Mouse (Mus musculus) liver, embryonic 12.5 days (tissue): Measurements from ENCODE around the gene Cabp2. TPM values are rescaled to one million over a fixed set of nuclear protein-coding genes. Genes with fewer than 3 reads are reported as not detected.
"Not testable (repeated sequence)": the region's sequence is repeated elsewhere in the genome, so short reads cannot be mapped to it uniquely, and the experiment has no call there.

Source experiments
- ATAC-seq: fragments of 200-750 bp; cut with Nextera tagmentation; 2 replicates; pipeline ENCODE4 v1.8.0; 2017; ENCODE audit warnings: moderate number of reproducible peaks, mild to moderate bottlenecking, moderate library complexity
- H3K27ac ChIP-seq: fragments of 300-500 bp; sonication (generic); 2 replicates; pipeline ENCODE4 v1.5.1; 2016; ENCODE audit warnings: mild to moderate bottlenecking
- H3K27me3 ChIP-seq: fragments of 300-500 bp; sonication (generic); replicated peaks from 2 replicates; pipeline ENCODE4 v1.6.1; 2016; ENCODE audit warnings: mild to moderate bottlenecking, moderate library complexity
- H3K36me3 ChIP-seq: fragments of 300-500 bp; sonication (generic); 2 replicates; pipeline ENCODE4 v1.6.1; 2016; ENCODE audit warnings: mild to moderate bottlenecking, moderate library complexity
- H3K4me1 ChIP-seq: fragments of 300-500 bp; sonication (generic); 2 replicates; pipeline ENCODE4 v1.6.1; 2016
- H3K4me2 ChIP-seq: fragments of 300-500 bp; sonication (generic); 2 replicates; pipeline ENCODE4 v1.6.1; 2016; ENCODE audit warnings: mild to moderate bottlenecking, moderate library complexity
- H3K4me3 ChIP-seq: fragments of 300-500 bp; sonication (generic); 2 replicates; pipeline ENCODE4 v1.5.1; 2016; ENCODE audit warnings: mild to moderate bottlenecking, moderate library complexity
- H3K9ac ChIP-seq: fragments of 300-500 bp; sonication (generic); 2 replicates; pipeline ENCODE4 v1.6.1; 2016; ENCODE audit warnings: mild to moderate bottlenecking, moderate library complexity
- H3K9me3 ChIP-seq: fragments of 300-500 bp; sonication (generic); replicated peaks from 2 replicates; pipeline ENCODE4 v1.6.1; 2016; ENCODE audit warnings: mild to moderate bottlenecking, moderate library complexity
- WGBS: fragments of 180-500 bp; shearing (Covaris S2); methylation state at CpG from one replicate; pipeline ENCODE4 v1.1.7; 2016; ENCODE audit not compliant: insufficient replicate concordance; 5-methylcytosine and 5-hydroxymethylcytosine counted together
- polyA plus RNA-seq: library from polyadenylated mRNA; unstranded; fragments of >200 nt; fragmentation: Nextera tagmentation; extraction: Ambion mirVana; gene quantifications from 2 replicates; pipeline ENCODE4 v1.2.1, GENCODE M21; 2016

Gene Cabp2
- polyA plus RNA-seq, 1 experiment from 2014 or later = 0.37 TPM

DNA sequence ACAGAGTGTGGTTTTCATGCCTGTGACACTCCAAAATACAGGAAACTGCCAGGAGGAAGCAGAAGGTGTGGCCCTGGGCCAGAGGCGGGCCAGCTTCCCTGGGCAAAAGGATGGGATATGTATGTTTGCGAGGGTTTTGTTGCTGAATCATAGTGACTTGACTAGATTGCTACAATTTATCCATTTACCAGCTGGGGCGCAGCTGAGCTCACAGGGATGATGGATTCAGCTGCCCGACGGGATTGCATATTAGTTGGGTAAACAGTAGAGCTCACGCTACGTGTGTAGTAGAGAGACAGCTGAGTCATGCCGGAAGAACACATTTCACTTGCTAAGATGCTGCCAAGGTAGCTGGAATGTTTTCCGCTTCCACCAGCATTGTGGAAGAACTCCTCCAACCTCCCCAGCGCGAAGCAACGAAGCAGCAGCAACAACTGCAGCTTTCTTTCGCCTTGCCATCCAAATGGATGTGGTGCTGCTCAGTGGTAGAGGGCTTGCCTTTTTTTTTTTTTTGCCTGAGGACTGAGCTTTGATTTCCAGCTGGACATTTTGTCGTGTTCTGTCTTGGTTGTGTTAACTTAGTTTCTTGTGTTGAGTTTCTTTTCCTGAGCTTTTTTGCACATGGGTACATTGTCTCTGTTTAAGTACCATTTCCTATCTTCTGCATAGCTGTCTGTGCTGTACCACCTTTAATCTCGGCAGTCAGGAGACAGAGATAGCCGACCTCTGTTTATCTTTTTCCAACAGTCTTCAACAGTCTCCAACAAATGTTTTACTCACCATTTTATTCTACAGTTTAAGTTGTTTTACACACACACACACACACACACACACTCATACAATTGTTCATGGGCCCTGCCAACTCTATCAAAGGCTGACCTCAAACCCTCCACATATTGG, 35.2 kb upstream of the Cabp2 start, which contains the start of gene Gstp2:
Gstp2 (minus strand) TSS at position 58 of the 900 bp plus-strand sequence.
- H3K36me3 ChIP-seq = no peaks in the 10 kb centered on the region
- 50% methylated on average over 16 of the region's 16 CpGs for WGBS
- ATAC-seq = peak; percentile 79
- peaks cover 3% of the 10 kb centered on the region; the same call in 1 of the 2 replicates for H3K9me3 ChIP-seq
- peak within 1 kb of the TSS; percentile 51 for H3K9ac ChIP-seq
- H3K4me3 ChIP-seq = peak within 1 kb of the TSS; percentile 18
- H3K27ac ChIP-seq = peak within 1 kb of the TSS; percentile 94
- peaks cover 42% of the 10 kb centered on the region for H3K4me1 ChIP-seq
- H3K4me2 ChIP-seq = peak within 1 kb of the TSS; percentile 57
- H3K27me3 ChIP-seq = no peaks in the 10 kb centered on the region

DNA sequence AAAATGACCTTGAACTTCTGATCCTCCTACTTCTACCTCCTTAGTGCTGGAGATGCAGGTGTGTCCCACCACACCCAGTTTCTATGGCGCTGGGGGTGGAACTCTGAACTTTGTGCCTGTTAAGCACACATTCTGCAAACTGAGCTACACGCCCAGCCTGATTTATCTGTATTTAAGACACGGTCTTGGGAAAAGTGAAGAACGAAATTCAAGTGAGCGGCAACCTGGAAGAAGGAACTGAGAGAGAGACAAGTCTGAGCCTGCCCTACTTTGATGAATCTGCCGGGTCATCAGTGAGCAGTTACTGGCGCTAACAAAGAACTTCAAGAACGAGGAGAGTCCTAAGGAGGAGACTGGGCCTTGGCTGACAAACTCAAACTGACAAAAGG, 34.5 kb upstream of the Cabp2 start:
- peak overlapping the region; percentile 18 for H3K4me3 ChIP-seq
- peak overlapping the region; percentile 51 for H3K9ac ChIP-seq
- peaks cover 4% of the 10 kb centered on the region; the same call in 1 of the 2 replicates for H3K9me3 ChIP-seq
- peak overlapping the region; percentile 94 for H3K27ac ChIP-seq
- H3K4me1 ChIP-seq = peaks cover 41% of the 10 kb centered on the region
- H3K27me3 ChIP-seq = no peaks in the 10 kb centered on the region
- peak overlapping the region; percentile 57 for H3K4me2 ChIP-seq
- 41% methylated on average over 8 of the region's 8 CpGs for WGBS
- peak; percentile 80 for ATAC-seq
- no peaks in the 10 kb centered on the region for H3K36me3 ChIP-seq

DNA sequence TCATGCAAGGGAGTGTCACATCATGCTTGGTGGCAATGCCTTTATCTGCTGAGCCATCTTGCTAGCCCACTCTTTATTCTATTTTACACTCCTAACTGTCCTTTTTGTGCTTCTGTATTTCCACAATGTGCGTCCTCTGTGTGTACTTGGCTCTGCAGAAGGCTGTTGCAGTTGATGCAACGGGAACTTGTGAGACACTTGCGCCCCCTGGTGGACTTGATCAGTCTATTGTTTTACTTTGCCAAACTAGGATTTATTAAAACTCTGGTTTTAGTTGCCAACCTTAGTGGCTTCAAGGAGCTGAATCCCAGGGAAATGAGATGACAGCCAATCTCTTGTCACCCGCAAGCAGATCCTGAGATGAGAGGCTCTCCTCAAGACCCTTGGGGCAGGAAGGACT, 33.5 kb upstream of the Cabp2 start:
- peaks cover 37% of the 10 kb centered on the region for H3K4me1 ChIP-seq
- H3K9ac ChIP-seq = no peak overlapping the region
- no peaks in the 10 kb centered on the region for H3K36me3 ChIP-seq
- peaks cover 4% of the 10 kb centered on the region; the same call in 1 of the 2 replicates for H3K9me3 ChIP-seq
- H3K27ac ChIP-seq = peak overlapping the region; percentile 94
- no peak for ATAC-seq
- H3K4me2 ChIP-seq = peak overlapping the region; percentile 57
- no peaks in the 10 kb centered on the region for H3K27me3 ChIP-seq
- H3K4me3 ChIP-seq = no peak overlapping the region
- 20% methylated on average over 4 of the region's 4 CpGs for WGBS

DNA sequence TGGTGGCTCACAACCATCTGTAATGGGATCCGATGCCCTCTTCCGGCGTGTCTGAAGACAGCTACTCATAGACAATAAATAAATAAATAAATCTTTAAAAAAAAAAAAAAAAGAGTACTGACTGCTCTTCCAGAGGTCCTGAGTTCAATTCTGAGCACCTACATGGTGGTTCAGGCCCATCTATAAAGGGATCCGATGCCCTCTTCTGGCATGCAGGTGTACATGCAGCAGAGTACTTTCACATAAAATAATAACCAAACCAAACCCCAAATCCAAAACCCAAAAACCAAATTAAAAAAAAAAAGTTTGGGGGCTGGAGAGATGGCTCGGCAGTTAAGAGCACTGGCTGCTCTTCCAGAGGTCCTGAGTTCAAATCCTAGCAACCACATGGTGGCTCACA, 32.3 kb upstream of the Cabp2 start:
- 72% methylated on average over 5 of the region's 5 CpGs for WGBS
- not testable (repeated sequence) for H3K27me3 ChIP-seq, ATAC-seq, H3K9me3 ChIP-seq, H3K36me3 ChIP-seq, H3K9ac ChIP-seq, H3K4me2 ChIP-seq, H3K4me3 ChIP-seq, H3K27ac ChIP-seq
- peaks cover 31% of the 10 kb centered on the region for H3K4me1 ChIP-seq

DNA sequence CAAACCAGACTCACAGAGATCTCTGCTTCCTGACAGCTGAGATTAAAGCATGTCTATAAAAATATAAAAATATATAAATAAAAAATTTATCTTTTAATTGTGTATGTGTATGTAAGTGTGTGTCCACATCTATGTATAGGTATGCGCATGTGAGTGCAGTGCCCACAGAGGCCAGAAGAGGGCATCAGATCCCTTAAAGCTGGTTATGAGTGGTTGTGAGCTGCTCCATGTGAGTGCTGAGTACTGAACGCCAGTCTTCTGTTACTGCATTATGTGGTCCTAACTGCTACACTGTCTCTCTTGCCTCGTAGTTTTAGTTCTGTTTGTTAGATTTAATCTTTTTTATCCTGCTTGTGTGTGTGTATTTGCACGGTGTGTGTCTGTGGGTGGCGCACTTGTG, 30.4 kb upstream of the Cabp2 start:
- peaks cover 4% of the 10 kb centered on the region; the same call in 1 of the 2 replicates for H3K9me3 ChIP-seq
- H3K27me3 ChIP-seq = no peaks in the 10 kb centered on the region
- H3K4me1 ChIP-seq = peaks cover 26% of the 10 kb centered on the region
- WGBS = 86% methylated on average over 5 of the region's 5 CpGs
- H3K36me3 ChIP-seq = no peaks in the 10 kb centered on the region
- ATAC-seq = no peak
- H3K9ac ChIP-seq = no peak overlapping the region
- H3K4me2 ChIP-seq = no peak overlapping the region
- no peak overlapping the region for H3K4me3 ChIP-seq
- H3K27ac ChIP-seq = no peak overlapping the region

DNA sequence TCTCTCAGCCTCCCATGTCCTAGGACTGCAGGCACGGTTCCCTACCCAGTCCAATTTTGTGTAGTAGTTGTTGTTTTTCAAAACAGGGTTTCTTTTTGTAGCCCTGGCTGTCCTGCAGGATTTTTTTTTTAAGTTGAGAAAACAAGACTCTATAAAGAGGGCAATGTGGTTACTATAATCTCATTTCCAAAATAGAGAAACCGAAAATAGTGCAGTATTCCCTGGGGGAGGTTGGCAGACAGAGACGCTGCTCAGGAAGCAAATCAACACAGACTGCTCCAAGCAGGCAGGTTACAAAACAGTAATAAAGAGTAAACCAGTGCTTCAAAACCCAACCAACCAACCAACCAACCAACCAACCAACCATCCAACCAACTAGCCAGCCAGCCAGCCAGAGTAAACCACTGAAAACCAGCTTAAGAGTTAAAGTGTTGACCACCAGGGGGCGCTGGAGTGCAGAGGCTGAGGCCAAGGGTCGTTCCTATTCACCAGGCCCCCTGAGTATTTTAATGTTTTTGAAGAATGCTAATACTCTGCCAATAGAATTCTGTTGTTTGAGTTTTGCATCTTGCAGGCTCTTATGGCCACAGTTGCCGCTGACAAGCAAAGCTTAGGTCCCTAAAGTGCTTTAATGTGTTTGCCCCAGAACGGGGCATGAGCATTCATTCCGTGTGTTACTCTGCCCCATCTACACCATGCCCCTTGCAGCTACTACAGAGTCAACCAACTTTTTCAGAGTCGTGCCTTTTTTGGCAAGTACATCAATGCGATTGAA, 29.4 kb upstream of the Cabp2 start:
- H3K36me3 ChIP-seq = no peaks in the 10 kb centered on the region
- H3K9me3 ChIP-seq = peaks cover 4% of the 10 kb centered on the region; the same call in 1 of the 2 replicates
- H3K27ac ChIP-seq = no peak overlapping the region
- H3K27me3 ChIP-seq = no peaks in the 10 kb centered on the region
- 51% methylated on average over 10 of the region's 10 CpGs for WGBS
- H3K9ac ChIP-seq = no peak overlapping the region
- H3K4me3 ChIP-seq = no peak overlapping the region
- H3K4me1 ChIP-seq = peaks cover 26% of the 10 kb centered on the region
- no peak overlapping the region for H3K4me2 ChIP-seq
- no peak for ATAC-seq

DNA sequence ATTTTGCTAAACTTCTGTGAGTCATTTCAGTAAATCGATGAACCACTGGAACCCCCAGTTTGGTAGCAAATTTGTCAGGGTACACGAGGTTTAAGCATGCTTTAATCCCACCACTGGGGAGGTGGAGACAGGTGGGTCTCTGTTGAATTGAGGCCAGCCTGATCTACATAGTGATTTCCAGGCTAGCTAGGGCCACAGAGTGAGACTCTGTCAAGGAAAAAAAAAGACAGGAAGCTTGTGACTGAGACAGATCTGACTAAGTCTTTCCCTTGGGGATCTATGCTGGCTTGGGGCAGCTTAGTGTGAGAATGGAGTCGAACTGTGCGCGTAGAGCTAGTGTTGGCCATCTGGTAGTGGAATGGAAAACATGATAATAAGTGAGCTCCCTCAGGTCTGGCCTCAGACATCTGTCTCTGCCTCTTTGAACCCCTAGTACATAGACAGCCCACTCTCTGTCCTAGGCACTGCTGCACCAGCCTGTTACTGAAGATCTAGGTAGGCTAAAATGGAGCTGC, 28.8 kb upstream of the Cabp2 start:
- no peak for ATAC-seq
- H3K36me3 ChIP-seq = 0 out of 2 replicates have a peak, but pooled peaks cover 2% of the 10 kb centered on the region
- H3K27ac ChIP-seq = no peak overlapping the region
- peaks cover 4% of the 10 kb centered on the region; the same call in 1 of the 2 replicates for H3K9me3 ChIP-seq
- H3K27me3 ChIP-seq = no peaks in the 10 kb centered on the region
- WGBS = 65% methylated on average over 5 of the region's 5 CpGs
- H3K4me1 ChIP-seq = peaks cover 24% of the 10 kb centered on the region
- H3K4me3 ChIP-seq = no peak overlapping the region
- no peak overlapping the region for H3K4me2 ChIP-seq
- no peak overlapping the region for H3K9ac ChIP-seq

DNA sequence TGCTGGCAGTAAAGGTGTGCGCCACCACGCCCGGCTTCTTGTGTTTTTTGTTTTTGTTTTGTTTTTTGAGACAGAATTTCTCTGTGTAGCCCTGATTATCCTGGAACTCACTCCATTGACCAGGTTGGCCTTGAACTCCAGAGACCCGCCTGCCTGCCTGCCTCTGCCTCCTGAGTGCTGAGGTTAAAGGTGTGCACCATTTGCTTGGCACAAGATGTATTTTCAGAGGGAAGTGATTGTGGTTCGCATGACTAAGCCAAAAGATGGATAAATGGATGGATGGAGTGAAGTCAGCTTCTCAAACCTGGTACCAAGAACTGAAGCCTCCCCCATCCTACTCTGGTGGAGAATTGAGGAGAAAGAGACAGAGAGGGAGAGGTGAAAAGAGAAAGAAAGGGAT, 26.8 kb upstream of the Cabp2 start:
- Histone ChIP-seq H3K4me3 (no peak overlapping the region), H3K9me3 (peaks cover 4% of the 10 kb centered on the region; the same call in 1 of the 2 replicates), H3K36me3 (0 out of 2 replicates have a peak, but pooled peaks cover 2% of the 10 kb centered on the region), H3K9ac (no peak overlapping the region), H3K4me1 (peaks cover 42% of the 10 kb centered on the region), H3K27ac (no peak overlapping the region), H3K4me2 (no peak overlapping the region), H3K27me3 (no peaks in the 10 kb centered on the region)
- no peak for ATAC-seq
- WGBS = 73% methylated on average over 5 of the region's 5 CpGs

DNA sequence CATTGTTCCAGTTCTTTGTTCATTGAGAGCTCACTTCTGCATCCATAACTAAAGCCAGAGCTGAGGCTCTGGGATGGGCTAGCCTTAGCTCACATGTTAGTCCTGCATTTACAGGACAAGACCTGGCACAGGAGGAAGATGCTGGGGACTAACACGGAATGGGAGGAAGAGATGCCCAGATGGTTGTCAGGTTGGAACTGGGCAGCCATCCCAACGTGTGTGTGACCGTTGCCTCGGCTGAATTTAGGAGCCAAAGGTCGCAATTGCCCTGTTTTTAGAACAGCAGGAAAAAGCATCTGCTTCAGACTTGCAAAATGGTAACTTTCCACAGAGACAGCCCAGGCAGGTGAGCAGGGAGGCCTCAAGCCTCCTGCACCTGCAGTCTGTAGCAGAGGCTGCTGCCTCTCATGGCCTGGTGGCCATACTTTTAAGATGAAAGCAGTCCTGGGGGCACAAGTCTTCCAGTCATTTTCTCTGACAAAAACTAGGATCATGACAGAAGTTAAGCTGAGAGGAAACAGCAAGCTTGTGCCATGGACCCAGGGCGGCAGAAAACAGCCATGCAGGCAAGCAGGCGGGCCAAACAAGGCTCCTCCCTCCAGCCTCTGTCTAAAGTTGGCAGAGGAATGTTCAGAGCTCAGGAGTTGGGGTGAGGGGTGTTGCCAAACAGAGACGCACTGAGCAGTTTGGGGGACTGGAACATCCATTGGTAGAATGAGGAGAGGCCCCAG, 26.0 kb upstream of the Cabp2 start:
- H3K9ac ChIP-seq = no peak overlapping the region
- no peaks in the 10 kb centered on the region for H3K27me3 ChIP-seq
- peaks cover 4% of the 10 kb centered on the region; the same call in 1 of the 2 replicates for H3K9me3 ChIP-seq
- WGBS = 64% methylated on average over 8 of the region's 8 CpGs
- no peak overlapping the region for H3K27ac ChIP-seq
- no peak overlapping the region for H3K4me3 ChIP-seq
- peaks cover 50% of the 10 kb centered on the region for H3K4me1 ChIP-seq
- H3K4me2 ChIP-seq = no peak overlapping the region
- 0 out of 2 replicates have a peak, but pooled peaks cover 2% of the 10 kb centered on the region for H3K36me3 ChIP-seq
- ATAC-seq = no peak

DNA sequence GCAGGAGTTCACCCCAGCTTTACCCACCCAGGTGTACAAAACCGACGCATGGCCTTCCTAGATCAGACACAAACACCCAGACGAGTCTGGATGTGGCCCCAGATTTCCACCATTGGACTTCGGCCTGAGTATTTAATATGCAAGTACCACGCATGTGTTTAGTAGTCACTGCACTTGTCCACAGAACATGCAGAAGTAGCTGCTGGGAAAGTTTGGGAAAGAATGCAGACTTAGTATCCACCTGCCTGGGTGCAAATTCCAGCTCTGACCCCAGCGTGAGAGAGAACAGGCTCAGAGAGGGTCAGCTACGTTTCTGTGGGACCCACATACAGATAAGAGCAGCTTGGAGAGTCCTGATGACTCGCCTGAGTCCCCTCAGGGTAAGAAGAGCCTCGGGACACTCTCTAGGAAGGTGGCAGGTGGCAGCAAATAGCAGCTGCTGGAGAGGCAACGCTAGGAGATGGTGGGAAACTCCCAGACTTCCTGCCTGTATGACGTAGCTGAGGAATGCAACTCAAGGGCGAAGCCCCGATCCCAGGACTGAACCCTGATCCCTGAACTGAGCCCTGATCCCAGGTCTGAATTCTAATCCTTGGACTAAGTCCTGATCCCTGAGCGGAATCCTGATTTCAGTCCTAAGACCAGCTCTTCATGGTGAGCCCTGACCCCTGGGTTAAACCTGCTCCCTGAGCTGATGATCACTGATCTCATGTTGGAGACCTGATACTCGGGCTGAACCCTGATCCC, 25.3 kb upstream of the Cabp2 start:
- H3K36me3 ChIP-seq = 0 out of 2 replicates have a peak, but pooled peaks cover 2% of the 10 kb centered on the region
- H3K9me3 ChIP-seq = peaks cover 3% of the 10 kb centered on the region; the same call in 1 of the 2 replicates
- H3K4me3 ChIP-seq = no peak overlapping the region
- H3K27me3 ChIP-seq = no peaks in the 10 kb centered on the region
- peak overlapping the region; percentile 46; the same call in 1 of the 2 replicates for H3K27ac ChIP-seq
- H3K4me1 ChIP-seq = peaks cover 52% of the 10 kb centered on the region
- no peak overlapping the region for H3K4me2 ChIP-seq
- WGBS = 51% methylated on average over 15 of the region's 15 CpGs
- H3K9ac ChIP-seq = no peak overlapping the region
- no peak for ATAC-seq

DNA sequence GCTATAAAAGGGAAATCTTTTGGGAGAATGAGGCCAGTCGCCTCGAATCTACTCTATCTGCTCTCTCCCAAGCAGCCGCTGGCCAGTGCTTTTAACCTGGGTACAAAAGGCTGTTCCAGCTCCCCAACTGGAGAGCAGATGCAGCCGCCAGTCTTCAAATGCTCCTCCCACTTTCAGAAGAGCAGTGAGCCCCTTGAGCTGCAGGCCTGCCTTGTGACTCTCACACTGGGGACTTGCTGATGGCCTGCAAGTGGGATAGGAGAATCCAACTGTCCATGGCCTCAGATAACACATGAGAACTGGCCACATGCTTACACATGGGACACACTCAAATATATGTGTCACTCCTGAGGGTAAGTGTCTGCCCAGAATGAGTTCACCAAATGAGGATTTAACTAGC, 24.7 kb upstream of the Cabp2 start:
- peak overlapping the region; percentile 46 for H3K27ac ChIP-seq
- H3K4me1 ChIP-seq = peaks cover 52% of the 10 kb centered on the region
- H3K9me3 ChIP-seq = no peaks in the 10 kb centered on the region
- H3K36me3 ChIP-seq = 0 out of 2 replicates have a peak, but pooled peaks cover 2% of the 10 kb centered on the region
- no peak for ATAC-seq
- H3K27me3 ChIP-seq = no peaks in the 10 kb centered on the region
- 52% methylated on average over 4 of the region's 4 CpGs for WGBS
- H3K4me2 ChIP-seq = no peak overlapping the region
- no peak overlapping the region for H3K4me3 ChIP-seq
- H3K9ac ChIP-seq = no peak overlapping the region
